Mouse (Mus musculus): Measurements from ENCODE around the gene Ppm1e. TPM values are rescaled to one million over a fixed set of nuclear protein-coding genes. Genes with fewer than 3 reads are reported as not detected.

Gene Ppm1e
- polyA plus RNA-seq, 1 experiment from 2014 or later = 4.9 TPM

- no peak for ATAC-seq (replicated peaks; ENCODE audit: extremely low read depth, insufficient read depth, low FRiP score)
- H3K4me1 ChIP-seq (ENCODE audit: control insufficient read depth, insufficient read depth, low read length) = peaks cover 24% of the 10 kb centered on the region
- peak overlapping the region; percentile 51 for H3K4me2 ChIP-seq (ENCODE audit: low read depth, low read length)
- H3K9me3 ChIP-seq (replicated peaks; ENCODE audit: control insufficient read depth, low read length) = no peaks in the 10 kb centered on the region
- H3K4me3 ChIP-seq (ENCODE audit: low read length) = peak overlapping the region; percentile 19
- no peaks in the 10 kb centered on the region for H3K27me3 ChIP-seq (ENCODE audit: control insufficient read depth, insufficient read depth, low read length)
- 33% methylated on average over 5 of the region's 5 CpGs for WGBS
- H3K9ac ChIP-seq (ENCODE audit: low read length) = no peak overlapping the region
- peaks cover 11% of the 10 kb centered on the region for H3K36me3 ChIP-seq (ENCODE audit: control insufficient read depth, insufficient read depth)
- peak overlapping the region; percentile 8; the same call in 1 of the 2 replicates for H3K27ac ChIP-seq (ENCODE audit: low read length)
Observed at GRCm38 (mm10) chr11:87235486-87235872, 123.3 kb downstream of the Ppm1e start.

GRCm38 (mm10) chr11:87234743-87235485 is 123.9 kb downstream of the Ppm1e start:
- Histone ChIP-seq H3K27me3 (ENCODE audit: control insufficient read depth, insufficient read depth, low read length) (no peaks in the 10 kb centered on the region), H3K9me3 (replicated peaks; ENCODE audit: control insufficient read depth, low read length) (no peaks in the 10 kb centered on the region), H3K36me3 (ENCODE audit: control insufficient read depth, insufficient read depth) (peaks cover 11% of the 10 kb centered on the region), H3K4me2 (ENCODE audit: low read depth, low read length) (peak overlapping the region; percentile 51), H3K9ac (ENCODE audit: low read length) (no peak overlapping the region), H3K4me3 (ENCODE audit: low read length) (peak overlapping the region; percentile 19), H3K4me1 (ENCODE audit: control insufficient read depth, insufficient read depth, low read length) (peaks cover 20% of the 10 kb centered on the region), H3K27ac (ENCODE audit: low read length) (peak overlapping the region; percentile 8; the same call in 1 of the 2 replicates)
- no peak for ATAC-seq (replicated peaks; ENCODE audit: extremely low read depth, insufficient read depth, low FRiP score)
- 70% methylated on average over 12 of the region's 12 CpGs for WGBS

GRCm38 (mm10) chr11:87233377-87233776 is 125.4 kb downstream of the Ppm1e start:
- Histone ChIP-seq H3K4me2 (ENCODE audit: low read depth, low read length) (no peak overlapping the region), H3K27ac (ENCODE audit: low read length) (no peak overlapping the region), H3K36me3 (ENCODE audit: control insufficient read depth, insufficient read depth) (peaks cover 11% of the 10 kb centered on the region), H3K4me3 (ENCODE audit: low read length) (no peak overlapping the region), H3K4me1 (ENCODE audit: control insufficient read depth, insufficient read depth, low read length) (peaks cover 11% of the 10 kb centered on the region), H3K9ac (ENCODE audit: low read length) (no peak overlapping the region), H3K27me3 (ENCODE audit: control insufficient read depth, insufficient read depth, low read length) (no peaks in the 10 kb centered on the region), H3K9me3 (replicated peaks; ENCODE audit: control insufficient read depth, low read length) (no peaks in the 10 kb centered on the region)
- no peak for ATAC-seq (replicated peaks; ENCODE audit: extremely low read depth, insufficient read depth, low FRiP score)
- 80% methylated on average over 5 of the region's 5 CpGs for WGBS

- Histone ChIP-seq H3K4me2 (ENCODE audit: low read depth, low read length) (no peak overlapping the region), H3K9me3 (replicated peaks; ENCODE audit: control insufficient read depth, low read length) (no peaks in the 10 kb centered on the region), H3K27ac (ENCODE audit: low read length) (no peak overlapping the region), H3K4me1 (ENCODE audit: control insufficient read depth, insufficient read depth, low read length) (peaks cover 3% of the 10 kb centered on the region), H3K4me3 (ENCODE audit: low read length) (no peak overlapping the region), H3K36me3 (ENCODE audit: control insufficient read depth, insufficient read depth) (peaks cover 7% of the 10 kb centered on the region; the same call in 1 of the 2 replicates), H3K27me3 (ENCODE audit: control insufficient read depth, insufficient read depth, low read length) (no peaks in the 10 kb centered on the region), H3K9ac (ENCODE audit: low read length) (no peak overlapping the region)
- no peak for ATAC-seq (replicated peaks; ENCODE audit: extremely low read depth, insufficient read depth, low FRiP score)
- 68% methylated on average over 5 of the region's 5 CpGs for WGBS
Observed at GRCm38 (mm10) chr11:87227056-87227455, 131.8 kb downstream of the Ppm1e start.

- no peak overlapping the region for H3K4me2 ChIP-seq (ENCODE audit: low read depth, low read length)
- H3K9ac ChIP-seq (ENCODE audit: low read length) = no peak overlapping the region
- H3K27ac ChIP-seq (ENCODE audit: low read length) = no peak overlapping the region
- WGBS = 86% methylated on average over 3 of the region's 3 CpGs
- H3K4me1 ChIP-seq (ENCODE audit: control insufficient read depth, insufficient read depth, low read length) = peaks cover 3% of the 10 kb centered on the region
- H3K9me3 ChIP-seq (replicated peaks; ENCODE audit: control insufficient read depth, low read length) = no peaks in the 10 kb centered on the region
- ATAC-seq (replicated peaks; ENCODE audit: extremely low read depth, insufficient read depth, low FRiP score) = no peak
- H3K27me3 ChIP-seq (ENCODE audit: control insufficient read depth, insufficient read depth, low read length) = no peaks in the 10 kb centered on the region
- H3K36me3 ChIP-seq (ENCODE audit: control insufficient read depth, insufficient read depth) = peaks cover 3% of the 10 kb centered on the region; the same call in 1 of the 2 replicates
- no peak overlapping the region for H3K4me3 ChIP-seq (ENCODE audit: low read length)
Observed at GRCm38 (mm10) chr11:87222686-87223085, 136.1 kb downstream of the Ppm1e start.

GRCm38 (mm10) chr11:87212313-87212712 is 146.5 kb downstream of the Ppm1e start:
- Histone ChIP-seq H3K4me2 (ENCODE audit: low read depth, low read length) (no peak overlapping the region), H3K27me3 (ENCODE audit: control insufficient read depth, insufficient read depth, low read length) (no peaks in the 10 kb centered on the region), H3K36me3 (ENCODE audit: control insufficient read depth, insufficient read depth) (peaks cover 5% of the 10 kb centered on the region; the same call in 1 of the 2 replicates), H3K9me3 (replicated peaks; ENCODE audit: control insufficient read depth, low read length) (no peaks in the 10 kb centered on the region), H3K4me1 (ENCODE audit: control insufficient read depth, insufficient read depth, low read length) (no peaks in the 10 kb centered on the region), H3K27ac (ENCODE audit: low read length) (no peak overlapping the region), H3K4me3 (ENCODE audit: low read length) (no peak overlapping the region), H3K9ac (ENCODE audit: low read length) (no peak overlapping the region)
- ATAC-seq (replicated peaks; ENCODE audit: extremely low read depth, insufficient read depth, low FRiP score) = no peak
- WGBS = 64% methylated on average over 5 of the region's 5 CpGs

Other genes with a start within 250 kb of the Ppm1e start
- gene Ska2, start 249.8 kb downstream of the Ppm1e start, polyA plus RNA-seq (2015; fragmentation: Nextera tagmentation; extraction: Ambion mirVana) = 48.0 and 55.9 TPM in 2 replicates
- gene Trim37, start 231.9 kb downstream of the Ppm1e start, polyA plus RNA-seq (2015; fragmentation: Nextera tagmentation; extraction: Ambion mirVana) = 17.8 and 21.3 TPM in 2 replicates
- 9.2 and 10.1 TPM in 2 replicates for gene Rad51c, start 45.9 kb upstream of the Ppm1e start, polyA plus RNA-seq (2015; fragmentation: Nextera tagmentation; extraction: Ambion mirVana)
- gene Tex14, start 46.0 kb upstream of the Ppm1e start, polyA plus RNA-seq (2015; fragmentation: Nextera tagmentation; extraction: Ambion mirVana) = 0.06 and 0.42 TPM in 2 replicates
- not detected in 2 replicates for gene Gm11492, start 207.6 kb upstream of the Ppm1e start, polyA plus RNA-seq (2015; fragmentation: Nextera tagmentation; extraction: Ambion mirVana)
- gene Sept4, start 209.9 kb upstream of the Ppm1e start, polyA plus RNA-seq (2015; fragmentation: Nextera tagmentation; extraction: Ambion mirVana) = 27.8 and 32.4 TPM in 2 replicates
- gene Mtmr4, start 233.1 kb upstream of the Ppm1e start, polyA plus RNA-seq (2015; fragmentation: Nextera tagmentation; extraction: Ambion mirVana) = 14.8 and 16.5 TPM in 2 replicates